Mouse (Mus musculus): ENCODE data around the gene Gm10272. TPM values are rescaled to one million over a fixed set of nuclear protein-coding genes. Genes with fewer than 3 reads are reported as not detected.

Gm10272 gene
- polyA plus RNA-seq, 1 experiment from 2014 or later: not detected

DNA sequence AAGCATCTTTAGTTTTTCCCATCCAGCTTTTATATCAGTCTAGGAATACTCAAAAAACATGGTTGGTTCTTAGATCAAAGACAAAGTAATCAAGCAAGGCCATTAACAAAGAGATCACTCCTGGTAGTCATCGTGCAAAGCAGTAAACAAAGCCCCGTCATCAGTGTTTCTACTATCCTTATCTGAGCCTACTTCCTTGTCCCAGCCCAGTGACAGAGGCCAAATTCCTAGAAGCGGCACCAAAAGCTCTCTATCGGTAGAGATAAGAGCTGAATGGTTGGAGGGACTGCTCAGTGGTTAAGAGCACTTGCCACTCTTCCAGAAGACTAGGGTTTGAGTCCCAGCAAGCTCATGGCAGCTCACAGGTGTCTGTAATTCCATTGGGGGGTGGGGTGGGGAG, 34.9 kb upstream of the Gm10272 start:
- no peaks in the 10 kb centered on the region for H3K36me3 ChIP-seq (ENCODE audit: control insufficient read depth, insufficient read depth)
- no peak overlapping the region for H3K27ac ChIP-seq (ENCODE audit: low read depth, low read length)
- 21% methylated on average over 4 of the region's 4 CpGs for WGBS
- no peak; the same call in 1 of the 2 replicates for ATAC-seq
- no peaks in the 10 kb centered on the region for H3K9me3 ChIP-seq (ENCODE audit: control insufficient read depth)
- H3K4me1 ChIP-seq (replicated peaks; ENCODE audit: control insufficient read depth, insufficient read depth, low read length): no peaks in the 10 kb centered on the region
- no peak overlapping the region for H3K9ac ChIP-seq (ENCODE audit: low read depth, low read length)
- H3K4me3 ChIP-seq (ENCODE audit: low read depth, low read length): no peak overlapping the region
- no peak for TF ChIP-seq CTCF (IDR thresholded peaks at IDR 0.05; ENCODE audit: low read depth)
- H3K27me3 ChIP-seq (replicated peaks; ENCODE audit: control insufficient read depth, insufficient read depth, low read length): peaks cover under 1% of the 10 kb centered on the region; the same call in 1 of the 2 replicates
- no peak overlapping the region for H3K4me2 ChIP-seq (replicated peaks; ENCODE audit: low read depth)

DNA sequence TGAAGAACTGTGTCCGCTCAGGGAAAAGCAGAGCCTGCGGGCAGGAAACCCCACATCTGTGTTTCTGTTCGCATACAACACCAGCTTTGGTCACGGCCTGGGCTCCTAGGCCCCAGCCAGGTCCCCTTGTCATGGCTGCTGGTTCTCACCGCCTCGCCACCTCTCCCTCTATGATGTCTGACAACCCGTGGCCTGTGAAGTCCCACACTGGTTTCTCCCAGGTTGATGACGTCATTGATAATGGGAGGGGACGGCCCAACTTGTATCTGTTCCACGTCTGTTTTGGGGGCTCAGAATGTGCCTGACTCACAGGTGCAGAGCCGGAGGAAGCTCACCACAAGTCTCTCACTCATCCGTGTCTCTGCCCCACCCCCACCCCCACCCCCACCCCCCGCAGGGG, 32.7 kb upstream of the Gm10272 start:
- H3K9me3 ChIP-seq (ENCODE audit: control insufficient read depth): no peaks in the 10 kb centered on the region
- no peak for ATAC-seq
- no peaks in the 10 kb centered on the region for H3K36me3 ChIP-seq (ENCODE audit: control insufficient read depth, insufficient read depth)
- no peak overlapping the region for H3K9ac ChIP-seq (ENCODE audit: low read depth, low read length)
- no peak overlapping the region for H3K4me3 ChIP-seq (ENCODE audit: low read depth, low read length)
- no peak for TF ChIP-seq CTCF (IDR thresholded peaks at IDR 0.05; ENCODE audit: low read depth)
- no peak overlapping the region for H3K27ac ChIP-seq (ENCODE audit: low read depth, low read length)
- 58% methylated on average over 13 of the region's 13 CpGs for WGBS
- H3K4me2 ChIP-seq (replicated peaks; ENCODE audit: low read depth): no peak overlapping the region
- peaks cover 22% of the 10 kb centered on the region for H3K27me3 ChIP-seq (replicated peaks; ENCODE audit: control insufficient read depth, insufficient read depth, low read length)
- no peaks in the 10 kb centered on the region for H3K4me1 ChIP-seq (replicated peaks; ENCODE audit: control insufficient read depth, insufficient read depth, low read length)

DNA sequence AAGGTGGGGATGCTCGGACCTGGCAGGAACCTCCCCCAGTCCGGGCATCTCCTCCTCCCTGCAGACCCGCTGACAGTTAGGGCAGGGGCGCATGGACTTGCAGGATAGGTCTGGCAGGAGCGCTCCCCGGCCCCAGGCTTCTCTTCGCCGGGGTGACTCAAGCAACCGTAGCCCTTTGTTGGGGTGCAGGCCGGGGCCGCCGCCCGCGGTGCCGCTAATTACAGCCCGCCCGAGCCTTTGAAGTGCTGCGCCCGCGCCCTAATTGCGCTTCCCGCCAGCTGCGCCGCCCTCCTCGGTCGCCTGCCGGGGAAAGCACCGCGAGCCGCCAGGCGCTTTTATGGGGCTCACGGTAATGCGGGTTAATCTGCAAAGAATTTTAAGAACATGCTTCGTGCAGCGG, 28.9 kb upstream of the Gm10272 start:
- no peak overlapping the region for H3K4me3 ChIP-seq (ENCODE audit: low read depth, low read length)
- H3K4me1 ChIP-seq (replicated peaks; ENCODE audit: control insufficient read depth, insufficient read depth, low read length): no peaks in the 10 kb centered on the region
- TF ChIP-seq CTCF (IDR thresholded peaks at IDR 0.05; ENCODE audit: low read depth): no peak
- H3K4me2 ChIP-seq (replicated peaks; ENCODE audit: low read depth): peak overlapping the region; percentile 52
- no peak overlapping the region for H3K9ac ChIP-seq (ENCODE audit: low read depth, low read length)
- H3K9me3 ChIP-seq (ENCODE audit: control insufficient read depth): no peaks in the 10 kb centered on the region
- WGBS: under 1% methylated on average over 35 of the region's 35 CpGs
- no peaks in the 10 kb centered on the region for H3K36me3 ChIP-seq (ENCODE audit: control insufficient read depth, insufficient read depth)
- H3K27me3 ChIP-seq (replicated peaks; ENCODE audit: control insufficient read depth, insufficient read depth, low read length): peaks cover 26% of the 10 kb centered on the region
- H3K27ac ChIP-seq (ENCODE audit: low read depth, low read length): no peak overlapping the region
- 0 out of 2 replicates have a peak, but pooled peaks have one; percentile 8 for ATAC-seq

DNA sequence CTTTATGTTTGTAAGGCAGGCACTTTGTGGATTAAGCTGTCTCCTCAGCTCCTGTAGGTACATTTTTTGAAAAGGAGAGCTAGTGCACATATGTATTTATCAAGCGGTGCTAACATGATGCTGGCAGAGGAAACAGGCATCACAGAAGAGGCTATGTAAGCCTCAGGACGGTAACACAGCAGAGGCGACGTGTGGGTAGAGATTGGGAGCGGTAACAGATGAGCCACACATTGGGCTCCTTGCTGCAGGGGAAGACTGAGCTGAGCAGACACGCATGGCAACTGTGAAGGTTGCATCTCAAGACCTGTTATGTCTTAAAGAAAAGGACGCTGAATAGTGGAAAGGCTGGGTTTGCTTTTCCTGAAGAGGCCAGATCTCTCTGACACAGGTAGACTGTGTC, 23.4 kb upstream of the Gm10272 start:
- no peak overlapping the region for H3K4me2 ChIP-seq (replicated peaks; ENCODE audit: low read depth)
- H3K9ac ChIP-seq (ENCODE audit: low read depth, low read length): no peak overlapping the region
- no peak for TF ChIP-seq CTCF (IDR thresholded peaks at IDR 0.05; ENCODE audit: low read depth)
- H3K4me3 ChIP-seq (ENCODE audit: low read depth, low read length): no peak overlapping the region
- WGBS: 81% methylated on average over 7 of the region's 7 CpGs
- ATAC-seq: no peak
- no peaks in the 10 kb centered on the region for H3K36me3 ChIP-seq (ENCODE audit: control insufficient read depth, insufficient read depth)
- H3K4me1 ChIP-seq (replicated peaks; ENCODE audit: control insufficient read depth, insufficient read depth, low read length): no peaks in the 10 kb centered on the region
- no peak overlapping the region for H3K27ac ChIP-seq (ENCODE audit: low read depth, low read length)
- H3K27me3 ChIP-seq (replicated peaks; ENCODE audit: control insufficient read depth, insufficient read depth, low read length): peaks cover 19% of the 10 kb centered on the region
- H3K9me3 ChIP-seq (ENCODE audit: control insufficient read depth): no peaks in the 10 kb centered on the region

DNA sequence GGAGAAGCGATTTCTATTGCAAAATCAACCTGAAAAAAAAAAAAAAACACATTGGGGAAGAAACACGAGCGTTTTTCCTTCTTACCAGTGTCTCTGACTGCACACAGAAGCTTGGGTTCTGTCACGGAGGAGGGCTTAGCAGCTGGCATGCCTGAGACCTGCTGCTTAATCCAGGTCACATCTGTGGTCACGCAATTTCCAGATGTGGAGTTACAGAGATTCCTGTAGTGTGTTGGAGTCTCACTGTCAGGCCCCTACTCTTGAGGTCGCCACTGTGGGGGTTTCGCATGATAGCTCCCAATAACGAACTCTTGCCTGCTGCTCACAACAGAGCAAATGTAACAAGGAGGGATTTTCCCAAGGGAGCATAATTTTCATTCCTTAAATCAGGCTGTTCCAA, 22.2 kb upstream of the Gm10272 start:
- TF ChIP-seq CTCF (IDR thresholded peaks at IDR 0.05; ENCODE audit: low read depth): no peak
- no peak for ATAC-seq
- Histone ChIP-seq H3K4me1 (replicated peaks; ENCODE audit: control insufficient read depth, insufficient read depth, low read length) (no peaks in the 10 kb centered on the region), H3K9me3 (ENCODE audit: control insufficient read depth) (no peaks in the 10 kb centered on the region), H3K27me3 (replicated peaks; ENCODE audit: control insufficient read depth, insufficient read depth, low read length) (0 out of 2 replicates have a peak, but pooled peaks cover 12% of the 10 kb centered on the region), H3K27ac (ENCODE audit: low read depth, low read length) (no peak overlapping the region), H3K4me2 (replicated peaks; ENCODE audit: low read depth) (no peak overlapping the region), H3K9ac (ENCODE audit: low read depth, low read length) (no peak overlapping the region), H3K4me3 (ENCODE audit: low read depth, low read length) (no peak overlapping the region), H3K36me3 (ENCODE audit: control insufficient read depth, insufficient read depth) (no peaks in the 10 kb centered on the region)
- 53% methylated on average over 8 of the region's 8 CpGs for WGBS

DNA sequence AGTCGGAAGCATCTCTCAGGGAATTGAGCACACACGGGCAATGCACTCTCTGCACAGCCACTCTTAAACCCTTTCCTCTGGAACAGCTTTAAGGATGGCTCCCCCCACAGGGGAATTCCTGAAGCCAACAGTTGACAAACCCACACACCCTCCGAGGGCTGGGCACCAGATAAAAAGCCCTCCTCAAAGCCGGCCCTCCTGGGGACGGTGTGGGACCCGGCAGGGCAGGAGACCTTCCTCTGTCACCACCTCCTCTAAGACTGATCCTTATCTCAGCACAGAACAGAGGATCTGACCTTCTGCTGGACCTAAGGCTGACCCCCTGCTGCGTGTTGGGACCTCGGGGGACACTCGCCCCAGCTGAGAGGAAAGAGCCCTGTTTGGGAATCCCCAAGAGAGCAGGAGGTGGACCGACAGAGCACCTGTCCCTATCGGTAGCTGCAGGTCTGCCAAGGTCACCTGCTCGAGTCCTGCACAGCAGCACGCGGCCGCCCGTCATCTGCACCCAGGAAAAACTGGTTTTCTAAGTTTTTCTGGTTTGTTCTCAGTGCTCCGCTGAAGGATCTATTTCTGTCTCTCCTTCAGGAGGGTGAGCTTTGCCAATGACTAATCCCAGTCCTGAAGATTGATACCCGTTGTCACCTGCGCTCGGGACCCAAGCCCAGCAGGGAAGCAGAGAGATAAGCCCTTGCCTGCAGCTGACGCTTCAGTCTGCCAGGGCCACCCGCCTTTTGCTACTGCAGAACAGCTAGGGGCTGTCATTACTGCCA, 20.3 kb upstream of the Gm10272 start, which contains the start of gene Tspear:
TSS of gene Tspear (plus strand) at position 675 of the 770 bp plus-strand sequence.
- TF ChIP-seq CTCF (IDR thresholded peaks at IDR 0.05; ENCODE audit: low read depth): no peak
- no peaks in the 10 kb centered on the region for H3K9me3 ChIP-seq (ENCODE audit: control insufficient read depth)
- H3K4me1 ChIP-seq (replicated peaks; ENCODE audit: control insufficient read depth, insufficient read depth, low read length): no peaks in the 10 kb centered on the region
- no peak within 1 kb of the TSS for H3K27ac ChIP-seq (ENCODE audit: low read depth, low read length)
- H3K27me3 ChIP-seq (replicated peaks; ENCODE audit: control insufficient read depth, insufficient read depth, low read length): 0 out of 2 replicates have a peak, but pooled peaks cover 7% of the 10 kb centered on the region
- no peak within 1 kb of the TSS for H3K4me3 ChIP-seq (ENCODE audit: low read depth, low read length)
- 4% methylated on average over 22 of the region's 22 CpGs for WGBS
- ATAC-seq: 0 out of 2 replicates have a peak, but pooled peaks have one; percentile 19
- H3K9ac ChIP-seq (ENCODE audit: low read depth, low read length): no peak within 1 kb of the TSS
- no peak within 1 kb of the TSS; the same call in 1 of the 2 replicates for H3K4me2 ChIP-seq (replicated peaks; ENCODE audit: low read depth)
- H3K36me3 ChIP-seq (ENCODE audit: control insufficient read depth, insufficient read depth): no peaks in the 10 kb centered on the region

Data from intestine, postnatal 0 days (tissue).